Mouse (Mus musculus): Measurements from ENCODE around the gene Trpv2.
"Not testable (repeated sequence)": the region's sequence is repeated elsewhere in the genome, so short reads cannot be mapped to it uniquely, and the experiment has no call there.

Gene Trpv2

GRCm38 (mm10) chr11:62649803-62650202, 75.5 kb downstream of the Trpv2 start:
- not testable (repeated sequence) for DNase-seq

Measured in thymus, postnatal 36 days (tissue).